Mouse (Mus musculus) Patski (cell line): ENCODE measurements around the gene Scgb2b2. TPM values are rescaled to one million over a fixed set of nuclear protein-coding genes. Genes with fewer than 3 reads are reported as not detected.

ENCODE experiments used
- ATAC-seq: fragments of 100-300 bp; one replicate; pipeline ENCODE4 v1.8.0; 2021
- CTCF ChIA-PET: fragments of 350-600 bp; sonication (Branson Sonifier 250); formaldehyde crosslinking; loops from one replicate; lab custom pipeline; 2022; ENCODE audit warnings: inconsistent platforms; lab: Charles Lee
- POLR2A ChIA-PET: fragments of 350-600 bp; sonication (Branson Sonifier 250); formaldehyde crosslinking; loops from one replicate; lab custom pipeline; 2022; ENCODE audit warnings: antibody characterized with exemption, inconsistent platforms; lab: Charles Lee
- DNase-seq: peaks from one replicate; pipeline ENCODE4 v3.0.0-alpha.2; 2011; ENCODE audit warnings: low read depth, low spot score
- H3K27me3 ChIP-seq: fragments of 371-371 bp; one replicate; pipeline ENCODE4 v1.5.1; 2021
- CTCF ChIP-seq: fragments of 100-300 bp; IDR thresholded peaks from one replicate; pipeline ENCODE4 v1.5.1; 2021
- in situ Hi-C: fragments of 300-500 bp; cut with MboI; formaldehyde crosslinking; loops from 3 replicates; pipeline ENCODE4 v1.11.1; 2018; ENCODE audit warnings: low pct_unique_long_range_greater_than_20kb, mixed read lengths
- polyA plus RNA-seq: library from polyadenylated mRNA; unstranded; gene quantifications from one replicate; pipeline ENCODE4 v1.2.3, GENCODE M21; 2021

Scgb2b2 gene
- polyA plus RNA-seq = not detected

- CTCF ChIA-PET = no interaction called here
- in situ Hi-C loops = no loop called here
- no peak for TF ChIP-seq CTCF
- no peak for ATAC-seq
- peaks cover 4% of the 10 kb centered on the region for H3K27me3 ChIP-seq
- no peak for DNase-seq
- POLR2A ChIA-PET = no interaction called here
Measured at GRCm38 (mm10) chr7:31290208-31290607, at the start of gene Scgb2b2. Gene Scgb2b2, plus strand, starts transcription at chr7:31290508.

DNA sequence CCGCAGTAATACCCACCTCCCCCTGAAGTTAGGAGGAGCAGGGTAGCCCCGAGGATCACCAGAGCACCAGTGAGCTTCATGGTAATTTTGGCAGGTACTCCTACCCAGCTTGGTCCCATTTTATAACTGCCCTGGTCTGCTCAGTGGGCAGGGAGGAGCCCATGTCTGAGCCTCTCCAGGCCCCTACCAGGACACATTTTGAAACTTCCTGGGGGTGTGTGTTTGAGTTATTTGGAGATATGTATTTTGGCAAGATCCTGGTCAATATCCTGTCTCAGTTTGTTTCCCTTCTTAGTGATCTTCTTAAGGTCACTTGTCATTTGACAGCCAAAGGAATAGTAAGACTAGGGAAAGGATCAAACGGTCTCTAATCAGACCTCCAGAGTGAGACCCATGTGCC, 1.4 kb downstream of the Scgb2b2 start, which contains the start of gene Scgb1b2:
Scgb1b2 (minus strand) TSS at position 101 of the 400 bp plus-strand sequence.
- POLR2A ChIA-PET = no interaction called here
- TF ChIP-seq CTCF = no peak
- in situ Hi-C loops = no loop called here
- CTCF ChIA-PET = no interaction called here
- H3K27me3 ChIP-seq = peaks cover 4% of the 10 kb centered on the region
- DNase-seq (no peak), ATAC-seq (no peak)

Other genes starting within 250 kb of the Scgb2b2 start
- gene Fxyd5, start 248.0 kb upstream of the Scgb2b2 start, polyA plus RNA-seq = 2.2 TPM
- gene Fxyd7, start 239.0 kb upstream of the Scgb2b2 start, polyA plus RNA-seq = not detected
- not detected for gene Fxyd1, start 233.3 kb upstream of the Scgb2b2 start, polyA plus RNA-seq
- 0.01 TPM for gene Lgi4, start 231.2 kb upstream of the Scgb2b2 start, polyA plus RNA-seq
- not detected for gene Fxyd3, start 213.8 kb upstream of the Scgb2b2 start, polyA plus RNA-seq
- 0.10 TPM for gene Hpn, start 175.2 kb upstream of the Scgb2b2 start, polyA plus RNA-seq
- gene Scn1b, start 163.5 kb upstream of the Scgb2b2 start, polyA plus RNA-seq = 8.5 TPM
- 48.2 TPM for gene Gramd1a, start 134.6 kb upstream of the Scgb2b2 start, polyA plus RNA-seq
- not detected for gene Scgb1b2, start 1.3 kb downstream of the Scgb2b2 start, polyA plus RNA-seq
- gene Scgb2b3, start 71.6 kb downstream of the Scgb2b2 start, polyA plus RNA-seq = not detected
- not detected for gene Scgb1b3, start 85.1 kb downstream of the Scgb2b2 start, polyA plus RNA-seq